Mouse (Mus musculus) spleen, adult 12 weeks (tissue): Measurements from ENCODE around the gene Smc5.

Source experiments
- DNase-seq: peaks from one replicate; pipeline ENCODE4 v3.0.0; 2022; ENCODE audit warnings: low spot score

Gene Smc5

DNA sequence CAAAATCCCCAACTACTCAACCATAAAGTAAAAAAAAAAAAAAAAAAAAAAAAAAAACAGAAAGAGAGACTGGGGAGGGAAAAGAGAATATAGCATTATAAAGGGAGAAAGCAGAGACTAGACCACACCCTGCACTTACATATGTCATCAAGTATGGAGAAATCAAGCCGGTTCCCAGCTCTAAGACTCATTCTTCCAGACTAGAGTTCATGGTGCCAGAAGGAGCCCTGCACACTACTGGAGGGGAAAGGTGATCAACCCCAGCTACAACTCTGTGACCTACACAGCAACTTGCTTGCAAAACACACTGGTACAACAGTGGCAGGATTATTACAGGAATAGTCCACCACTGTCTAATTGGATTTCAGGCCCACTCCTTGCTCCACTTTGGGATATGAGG, 84.0 kb downstream of the Smc5 start:
- DNase-seq: no peak

- DNase-seq: no peak
Observed at GRCm38 (mm10) chr19:23188986-23189385, 84.7 kb downstream of the Smc5 start.

DNA sequence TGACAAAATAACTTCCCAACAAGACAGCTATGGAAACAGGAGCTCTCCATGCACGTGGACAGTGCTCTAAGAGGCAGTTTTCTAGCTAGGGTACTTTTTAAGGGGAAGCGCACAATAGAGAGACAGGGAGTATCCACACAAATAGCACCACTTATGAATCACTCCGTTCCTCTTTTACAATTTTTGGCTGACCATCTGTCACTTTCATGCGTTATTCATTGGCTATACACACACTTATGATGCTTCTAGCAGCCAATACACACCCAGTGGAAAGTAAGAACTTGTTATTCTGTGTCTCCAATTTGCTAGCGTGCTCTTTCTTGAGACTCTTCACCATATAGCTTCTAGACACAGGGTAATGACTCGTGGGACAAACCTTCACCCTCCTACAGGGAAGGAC, 86.0 kb downstream of the Smc5 start:
- no peak for DNase-seq

GRCm38 (mm10) chr19:23184068-23184467, 89.6 kb downstream of the Smc5 start:
- no peak for DNase-seq

DNA sequence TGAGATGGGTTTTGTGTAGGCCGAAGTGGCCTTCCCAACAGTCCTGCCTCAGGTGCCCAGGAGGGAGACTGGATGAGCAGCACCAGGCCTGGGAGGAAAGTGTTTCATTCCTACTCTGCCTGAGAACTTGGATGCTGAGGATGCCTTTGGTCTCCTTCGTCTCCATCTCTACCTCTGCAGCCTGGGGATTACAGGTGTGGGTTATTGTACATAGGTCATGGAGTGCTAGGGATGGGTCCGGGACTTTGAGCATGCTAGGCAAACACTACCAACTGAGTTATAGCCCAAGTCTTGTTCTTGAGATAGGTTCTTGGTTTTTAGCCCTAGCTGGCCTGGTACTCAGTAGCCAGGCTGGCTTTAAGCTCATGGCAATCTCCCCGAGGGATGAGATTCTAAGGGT, 90.2 kb downstream of the Smc5 start:
- DNase-seq: no peak

- no peak for DNase-seq
Observed at GRCm38 (mm10) chr19:23178533-23178932, 95.2 kb downstream of the Smc5 start.

- no peak for DNase-seq
Observed at GRCm38 (mm10) chr19:23175511-23175910, 98.2 kb downstream of the Smc5 start.

GRCm38 (mm10) chr19:23175090-23175489, 98.6 kb downstream of the Smc5 start:
- no peak for DNase-seq

DNA sequence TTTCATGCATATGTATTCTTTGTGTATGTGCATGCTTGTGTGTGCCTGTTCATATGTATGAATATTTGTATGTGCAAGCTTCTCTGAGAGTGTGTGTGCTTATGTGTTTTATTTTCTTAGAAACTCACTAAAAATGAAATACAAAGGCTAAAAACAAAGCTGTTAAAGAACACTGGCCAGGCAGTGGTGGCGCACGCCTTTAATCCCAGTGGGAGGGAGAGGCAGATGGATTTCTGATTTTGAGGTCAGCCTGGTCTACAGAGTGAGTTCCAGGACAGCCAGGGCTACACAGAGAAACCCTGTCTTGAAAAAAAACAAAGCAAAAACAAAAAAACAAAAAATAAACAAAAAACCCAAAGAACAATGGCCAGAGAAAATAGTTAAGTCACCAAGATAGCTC, 102.6 kb downstream of the Smc5 start:
- no peak for DNase-seq

GRCm38 (mm10) chr19:23170476-23170875, 103.2 kb downstream of the Smc5 start:
- no peak for DNase-seq

GRCm38 (mm10) chr19:23169659-23170050, 104.0 kb downstream of the Smc5 start:
- no peak for DNase-seq

DNA sequence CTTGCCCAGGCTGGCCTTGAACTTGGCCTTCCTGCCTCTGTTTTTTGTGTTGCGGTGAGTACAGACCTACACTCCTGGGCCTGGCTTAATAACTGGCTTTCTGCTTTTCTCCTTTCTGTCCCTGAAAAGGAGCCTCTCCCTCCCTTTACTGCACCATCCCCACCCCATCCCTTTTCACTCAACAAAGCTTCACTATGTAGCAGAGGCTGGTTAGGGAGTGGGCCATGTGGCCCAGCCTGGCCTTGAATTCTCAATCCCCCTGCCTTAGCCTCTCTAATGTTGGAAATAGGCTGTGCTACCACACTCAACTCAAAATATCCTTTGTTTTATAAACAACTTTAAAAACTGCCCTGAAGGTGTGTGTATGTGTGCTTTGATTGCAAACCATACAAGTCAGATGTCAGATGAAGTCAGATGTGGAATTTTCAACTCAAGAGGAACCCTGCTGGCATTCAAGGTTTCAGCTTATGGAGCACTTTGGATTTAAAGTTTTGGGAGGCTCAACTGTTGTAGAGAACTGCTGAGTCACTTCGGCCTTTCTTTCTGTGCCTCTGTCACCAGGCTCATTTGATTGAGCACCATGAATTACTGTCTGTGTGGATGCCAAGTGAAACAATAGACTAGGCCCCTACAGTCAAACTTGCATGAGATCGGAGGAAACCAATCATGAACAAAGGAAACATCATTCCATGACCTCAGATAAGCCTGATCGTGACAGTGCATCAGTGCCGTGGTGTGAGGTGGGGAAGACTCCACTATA, 104.6 kb downstream of the Smc5 start:
- no peak for DNase-seq

GRCm38 (mm10) chr19:23166550-23167284, 107.0 kb downstream of the Smc5 start:
- DNase-seq: no peak

GRCm38 (mm10) chr19:23164651-23165240, 109.0 kb downstream of the Smc5 start:
- no peak for DNase-seq

DNA sequence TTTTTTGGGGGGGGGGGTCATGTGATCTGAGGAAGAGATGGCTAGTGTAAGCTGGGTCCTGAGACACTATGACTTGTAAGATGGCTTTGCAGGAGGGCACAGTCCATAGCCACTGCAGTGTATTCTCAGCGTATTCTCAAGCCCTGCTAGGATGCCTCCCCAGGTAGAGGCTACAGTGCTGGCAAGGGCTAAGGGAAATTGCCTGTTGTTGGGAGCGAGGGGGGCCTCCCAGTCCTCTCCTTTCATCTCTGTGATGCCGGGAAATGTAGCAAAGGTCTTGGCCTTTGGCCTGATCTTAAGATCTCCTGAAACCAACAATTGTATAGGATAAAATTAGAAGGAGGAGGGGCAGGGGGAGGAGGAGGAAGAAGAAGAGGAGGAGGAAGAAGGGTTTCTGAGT, 110.3 kb downstream of the Smc5 start:
- no peak for DNase-seq

- DNase-seq: no peak
Observed at GRCm38 (mm10) chr19:23162877-23163276, 110.8 kb downstream of the Smc5 start.

- DNase-seq: no peak
Observed at GRCm38 (mm10) chr19:23162387-23162809, 111.3 kb downstream of the Smc5 start.

DNA sequence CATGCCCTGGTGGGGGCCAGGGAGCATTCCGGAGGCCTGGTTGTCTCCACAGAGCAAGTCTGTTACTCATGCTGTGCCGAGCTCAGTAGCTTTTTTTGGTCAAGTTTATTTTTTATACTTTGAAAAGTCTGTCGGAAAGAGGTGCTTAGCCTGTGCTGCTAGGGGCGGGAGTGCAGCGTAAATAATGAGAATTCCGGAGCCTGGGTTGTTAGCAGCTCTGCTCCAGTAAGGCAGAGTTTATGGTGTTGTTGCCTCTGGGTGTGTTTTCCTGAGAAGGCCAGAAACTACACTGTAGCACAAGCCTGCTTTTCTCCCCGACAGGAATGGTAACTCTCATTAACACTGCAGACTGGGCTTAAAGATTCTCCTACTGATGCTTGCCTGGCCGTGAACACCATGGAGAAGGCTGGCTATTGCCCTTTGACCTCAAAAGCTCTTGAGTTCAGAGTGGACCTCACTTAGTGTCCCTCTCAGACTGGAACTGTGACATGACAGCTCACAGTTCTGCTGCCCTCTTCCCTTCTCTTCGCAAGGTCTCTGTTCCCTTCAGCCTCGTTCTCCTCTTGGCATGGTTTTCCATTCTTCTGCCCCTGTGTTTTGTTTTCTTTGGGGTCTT, 113.8 kb downstream of the Smc5 start:
- DNase-seq: no peak
